Mouse (Mus musculus) thymus, postnatal 36 days (tissue): ENCODE data around the gene Acvrl1.
"Not testable (repeated sequence)": the region's sequence is repeated elsewhere in the genome, so short reads cannot be mapped to it uniquely, and the experiment has no call there.

Experiments used
- DNase-seq, 2 experiments: peaks; one replicate each; pipeline ENCODE4 v3.0.0; 2022; ENCODE audit warnings: mixed read lengths in 2 of 2

The Acvrl1 gene

GRCm38 (mm10) chr15:101113176-101113575 lies 15.1 kb upstream of the Acvrl1 start:
- DNase-seq, result no peak

GRCm38 (mm10) chr15:101113778-101114177 lies 14.5 kb upstream of the Acvrl1 start:
- DNase-seq, result not testable (repeated sequence)

GRCm38 (mm10) chr15:101115511-101116110 lies 12.7 kb upstream of the Acvrl1 start, which contains the start of gene Ankrd33:
Gene Ankrd33 (plus strand): TSS chr15:101115755.
- DNase-seq, result no peak

- no peak for DNase-seq
Measured at GRCm38 (mm10) chr15:101118399-101119125, 9.8 kb upstream of the Acvrl1 start.

GRCm38 (mm10) chr15:101121411-101122289 lies 6.7 kb upstream of the Acvrl1 start:
- DNase-seq, result no peak

GRCm38 (mm10) chr15:101122290-101122589 lies 6.1 kb upstream of the Acvrl1 start:
- no peak for DNase-seq

- DNase-seq, result no peak
Measured at GRCm38 (mm10) chr15:101123202-101123601, 5.1 kb upstream of the Acvrl1 start.

GRCm38 (mm10) chr15:101125561-101125960 lies 2.8 kb upstream of the Acvrl1 start:
- no peak for DNase-seq

- DNase-seq, result no peak
Measured at GRCm38 (mm10) chr15:101126876-101127544, 1.3 kb upstream of the Acvrl1 start.

- no peak for DNase-seq
Measured at GRCm38 (mm10) chr15:101129412-101129811, 1.1 kb downstream of the Acvrl1 start.

- no peak for DNase-seq
Measured at GRCm38 (mm10) chr15:101131498-101131897, 3.2 kb downstream of the Acvrl1 start.

- no peak for DNase-seq
Measured at GRCm38 (mm10) chr15:101132041-101132440, 3.7 kb downstream of the Acvrl1 start.

GRCm38 (mm10) chr15:101132761-101133160 lies 4.4 kb downstream of the Acvrl1 start:
- DNase-seq, result no peak

- peak in 1 of 2 experiments; percentile 37 for DNase-seq
Measured at GRCm38 (mm10) chr15:101133993-101134704, 5.8 kb downstream of the Acvrl1 start.

GRCm38 (mm10) chr15:101135405-101135804 lies 7.1 kb downstream of the Acvrl1 start:
- peak; percentile 36 to 71 for DNase-seq

- no peak for DNase-seq
Measured at GRCm38 (mm10) chr15:101137455-101137854, 9.1 kb downstream of the Acvrl1 start.

GRCm38 (mm10) chr15:101138675-101139074 lies 10.4 kb downstream of the Acvrl1 start:
- DNase-seq, result no peak

- DNase-seq, result peak in 1 of 2 experiments; percentile 35
Measured at GRCm38 (mm10) chr15:101139885-101140284, 11.6 kb downstream of the Acvrl1 start.

GRCm38 (mm10) chr15:101140587-101140986 lies 12.3 kb downstream of the Acvrl1 start:
- no peak for DNase-seq

GRCm38 (mm10) chr15:101141061-101141541 lies 12.8 kb downstream of the Acvrl1 start:
- DNase-seq, result peak; percentile 63 to 76

- peak in 1 of 2 experiments; percentile 22 for DNase-seq
Measured at GRCm38 (mm10) chr15:101142672-101143071, 14.3 kb downstream of the Acvrl1 start.

GRCm38 (mm10) chr15:101143494-101143893 lies 15.2 kb downstream of the Acvrl1 start:
- peak in 1 of 2 experiments; percentile 6 for DNase-seq
